Mouse (Mus musculus): ENCODE measurements around the gene Phactr4. TPM values are rescaled to one million over a fixed set of nuclear protein-coding genes. Genes with fewer than 3 reads are reported as not detected.

Phactr4 gene
- polyA plus RNA-seq, 1 experiment from 2014 or later = 20.1 TPM

GRCm38 (mm10) chr4:132387617-132388016 is 34.7 kb downstream of the Phactr4 start:
- no peaks in the 10 kb centered on the region for H3K27me3 ChIP-seq
- H3K9ac ChIP-seq = no peak overlapping the region
- no peak overlapping the region for H3K27ac ChIP-seq
- H3K4me2 ChIP-seq = no peak overlapping the region
- no peaks in the 10 kb centered on the region for H3K4me1 ChIP-seq
- H3K9me3 ChIP-seq = no peaks in the 10 kb centered on the region
- WGBS = 76% methylated on average over 5 of the region's 5 CpGs
- no peak for ATAC-seq (ENCODE audit: insufficient number of reproducible peaks, low FRiP score, low TSS enrichment, low read depth)
- peaks cover 23% of the 10 kb centered on the region; the same call in 1 of the 2 replicates for H3K36me3 ChIP-seq
- no peak overlapping the region for H3K4me3 ChIP-seq

GRCm38 (mm10) chr4:132386846-132387245 is 35.4 kb downstream of the Phactr4 start:
- Histone ChIP-seq H3K27me3 (no peaks in the 10 kb centered on the region), H3K4me3 (no peak overlapping the region), H3K9ac (no peak overlapping the region), H3K36me3 (peaks cover 29% of the 10 kb centered on the region; the same call in 1 of the 2 replicates), H3K4me1 (no peaks in the 10 kb centered on the region), H3K27ac (no peak overlapping the region), H3K4me2 (no peak overlapping the region), H3K9me3 (no peaks in the 10 kb centered on the region)
- WGBS = 82% methylated on average over 7 of the region's 7 CpGs
- ATAC-seq (ENCODE audit: insufficient number of reproducible peaks, low FRiP score, low TSS enrichment, low read depth) = no peak

GRCm38 (mm10) chr4:132385771-132386410 is 36.4 kb downstream of the Phactr4 start:
- Histone ChIP-seq H3K4me2 (no peak overlapping the region), H3K36me3 (peaks cover 29% of the 10 kb centered on the region; the same call in 1 of the 2 replicates), H3K9me3 (no peaks in the 10 kb centered on the region), H3K9ac (no peak overlapping the region), H3K27me3 (no peaks in the 10 kb centered on the region), H3K4me1 (no peaks in the 10 kb centered on the region), H3K4me3 (no peak overlapping the region), H3K27ac (no peak overlapping the region)
- no peak for ATAC-seq (ENCODE audit: insufficient number of reproducible peaks, low FRiP score, low TSS enrichment, low read depth)
- WGBS = 82% methylated on average over 8 of the region's 8 CpGs

GRCm38 (mm10) chr4:132383455-132383854 is 38.8 kb downstream of the Phactr4 start:
- ATAC-seq (ENCODE audit: insufficient number of reproducible peaks, low FRiP score, low TSS enrichment, low read depth) = no peak

GRCm38 (mm10) chr4:132382296-132382695 is 40.0 kb downstream of the Phactr4 start:
- ATAC-seq (ENCODE audit: insufficient number of reproducible peaks, low FRiP score, low TSS enrichment, low read depth) = no peak
- Histone ChIP-seq H3K9ac (no peak overlapping the region), H3K27ac (no peak overlapping the region), H3K4me1 (no peaks in the 10 kb centered on the region), H3K27me3 (no peaks in the 10 kb centered on the region), H3K36me3 (peaks cover 44% of the 10 kb centered on the region), H3K4me2 (no peak overlapping the region), H3K9me3 (no peaks in the 10 kb centered on the region), H3K4me3 (no peak overlapping the region)
- WGBS = 86% methylated on average over 4 of the region's 4 CpGs

More at GRCm38 (mm10) chr4:132383455-132383854, 38.8 kb downstream of the Phactr4 start:
- Histone ChIP-seq H3K4me1 (no peaks in the 10 kb centered on the region), H3K27me3 (no peaks in the 10 kb centered on the region), H3K36me3 (peaks cover 33% of the 10 kb centered on the region), H3K27ac (no peak overlapping the region), H3K9me3 (no peaks in the 10 kb centered on the region), H3K4me2 (no peak overlapping the region), H3K9ac (no peak overlapping the region), H3K4me3 (no peak overlapping the region)
- 87% methylated on average over 3 of the region's 3 CpGs for WGBS

GRCm38 (mm10) chr4:132380965-132381616 is 41.2 kb downstream of the Phactr4 start:
- H3K4me1 ChIP-seq = no peaks in the 10 kb centered on the region
- no peak overlapping the region for H3K27ac ChIP-seq
- H3K36me3 ChIP-seq = peaks cover 43% of the 10 kb centered on the region
- H3K4me2 ChIP-seq = no peak overlapping the region
- H3K9me3 ChIP-seq = no peaks in the 10 kb centered on the region
- no peaks in the 10 kb centered on the region for H3K27me3 ChIP-seq
- H3K9ac ChIP-seq = no peak overlapping the region
- H3K4me3 ChIP-seq = no peak overlapping the region
- ATAC-seq (ENCODE audit: insufficient number of reproducible peaks, low FRiP score, low TSS enrichment, low read depth) = no peak
- WGBS = 89% methylated on average over 2 of the region's 2 CpGs

GRCm38 (mm10) chr4:132373820-132374219 is 48.5 kb downstream of the Phactr4 start:
- Histone ChIP-seq H3K4me1 (no peaks in the 10 kb centered on the region), H3K27ac (no peak overlapping the region), H3K9ac (no peak overlapping the region), H3K27me3 (no peaks in the 10 kb centered on the region), H3K36me3 (peaks cover 58% of the 10 kb centered on the region), H3K4me2 (no peak overlapping the region), H3K9me3 (no peaks in the 10 kb centered on the region), H3K4me3 (no peak overlapping the region)
- WGBS = 87% methylated on average over 1 of the region's 1 CpGs
- no peak for ATAC-seq (ENCODE audit: insufficient number of reproducible peaks, low FRiP score, low TSS enrichment, low read depth)

- Histone ChIP-seq H3K4me3 (no peak overlapping the region), H3K27ac (no peak overlapping the region), H3K9me3 (no peaks in the 10 kb centered on the region), H3K4me2 (no peak overlapping the region), H3K36me3 (peaks cover 76% of the 10 kb centered on the region), H3K9ac (no peak overlapping the region), H3K27me3 (no peaks in the 10 kb centered on the region), H3K4me1 (no peaks in the 10 kb centered on the region; the same call in 1 of the 2 replicates)
- 85% methylated on average over 8 of the region's 8 CpGs for WGBS
- no peak for ATAC-seq (ENCODE audit: insufficient number of reproducible peaks, low FRiP score, low TSS enrichment, low read depth)
Observed at GRCm38 (mm10) chr4:132369953-132370750, 52.1 kb downstream of the Phactr4 start.

- WGBS = 84% methylated on average over 18 of the region's 18 CpGs
- Histone ChIP-seq H3K27me3 (no peaks in the 10 kb centered on the region), H3K4me2 (no peak overlapping the region), H3K36me3 (peaks cover 81% of the 10 kb centered on the region), H3K9me3 (no peaks in the 10 kb centered on the region), H3K27ac (peak overlapping the region; percentile 47), H3K4me3 (no peak overlapping the region), H3K9ac (no peak overlapping the region), H3K4me1 (no peaks in the 10 kb centered on the region; the same call in 1 of the 2 replicates)
- ATAC-seq (ENCODE audit: insufficient number of reproducible peaks, low FRiP score, low TSS enrichment, low read depth) = no peak
Observed at GRCm38 (mm10) chr4:132367480-132368201, 54.6 kb downstream of the Phactr4 start.

- Histone ChIP-seq H3K36me3 (peaks cover 81% of the 10 kb centered on the region), H3K9ac (no peak overlapping the region), H3K4me2 (no peak overlapping the region), H3K4me3 (no peak overlapping the region), H3K27me3 (no peaks in the 10 kb centered on the region), H3K9me3 (no peaks in the 10 kb centered on the region), H3K27ac (no peak overlapping the region), H3K4me1 (no peaks in the 10 kb centered on the region; the same call in 1 of the 2 replicates)
- 71% methylated on average over 13 of the region's 13 CpGs for WGBS
- ATAC-seq (ENCODE audit: insufficient number of reproducible peaks, low FRiP score, low TSS enrichment, low read depth) = no peak
Observed at GRCm38 (mm10) chr4:132365450-132366060, 56.7 kb downstream of the Phactr4 start.

GRCm38 (mm10) chr4:132363487-132363886 is 58.8 kb downstream of the Phactr4 start:
- no peaks in the 10 kb centered on the region; the same call in 1 of the 2 replicates for H3K4me1 ChIP-seq
- no peaks in the 10 kb centered on the region for H3K9me3 ChIP-seq
- 96% methylated on average over 11 of the region's 11 CpGs for WGBS
- H3K4me2 ChIP-seq = no peak overlapping the region
- H3K4me3 ChIP-seq = no peak overlapping the region
- no peak overlapping the region for H3K9ac ChIP-seq
- ATAC-seq (ENCODE audit: insufficient number of reproducible peaks, low FRiP score, low TSS enrichment, low read depth) = no peak
- H3K27ac ChIP-seq = no peak overlapping the region
- peaks cover 78% of the 10 kb centered on the region for H3K36me3 ChIP-seq
- no peaks in the 10 kb centered on the region for H3K27me3 ChIP-seq
